Mouse (Mus musculus): ENCODE measurements around the gene Ptgdr2.

The Ptgdr2 gene

DNA sequence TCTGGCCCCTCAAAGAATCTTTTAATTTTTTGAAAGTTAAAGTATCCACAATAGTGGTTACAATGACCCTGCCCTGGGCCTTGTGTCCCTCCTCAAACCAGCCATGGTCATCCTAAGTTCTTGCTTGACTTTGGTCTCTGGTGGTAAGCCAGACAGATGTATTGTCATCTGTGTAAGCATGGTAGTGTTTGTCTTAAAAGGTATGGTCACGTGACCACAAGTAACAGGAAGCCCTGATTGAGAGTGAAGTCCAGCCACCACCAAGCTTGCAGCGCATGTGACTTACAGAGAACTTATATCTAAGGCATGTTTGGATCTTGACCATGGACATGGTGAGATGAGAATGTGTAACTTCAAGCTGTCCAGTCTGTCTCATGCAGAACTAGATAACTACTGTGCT is 38.2 kb downstream of the Ptgdr2 start:
- in situ Hi-C loops (cut with MboI, MseI): no loop called here

DNA sequence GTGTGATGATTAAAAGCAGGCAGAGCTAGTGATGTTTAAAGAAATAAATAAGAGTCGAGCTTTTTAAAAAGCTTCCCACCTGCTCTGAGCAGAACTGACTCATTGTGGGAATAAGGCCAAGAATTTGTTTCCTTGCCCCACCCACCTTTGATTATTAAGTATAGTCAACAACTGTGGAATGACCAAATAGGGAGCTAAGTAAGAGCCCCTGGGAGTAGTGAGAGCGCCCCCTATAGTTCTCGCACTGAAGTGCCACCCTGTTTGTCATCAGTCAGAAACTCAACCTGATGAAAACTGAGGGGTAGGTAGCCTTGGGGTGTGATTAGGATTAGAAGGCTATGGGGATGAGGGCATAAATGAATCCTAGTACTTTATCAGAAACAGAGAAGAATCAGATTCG is 39.4 kb downstream of the Ptgdr2 start:
- in situ Hi-C loops (cut with MboI, MseI): no loop called here

DNA sequence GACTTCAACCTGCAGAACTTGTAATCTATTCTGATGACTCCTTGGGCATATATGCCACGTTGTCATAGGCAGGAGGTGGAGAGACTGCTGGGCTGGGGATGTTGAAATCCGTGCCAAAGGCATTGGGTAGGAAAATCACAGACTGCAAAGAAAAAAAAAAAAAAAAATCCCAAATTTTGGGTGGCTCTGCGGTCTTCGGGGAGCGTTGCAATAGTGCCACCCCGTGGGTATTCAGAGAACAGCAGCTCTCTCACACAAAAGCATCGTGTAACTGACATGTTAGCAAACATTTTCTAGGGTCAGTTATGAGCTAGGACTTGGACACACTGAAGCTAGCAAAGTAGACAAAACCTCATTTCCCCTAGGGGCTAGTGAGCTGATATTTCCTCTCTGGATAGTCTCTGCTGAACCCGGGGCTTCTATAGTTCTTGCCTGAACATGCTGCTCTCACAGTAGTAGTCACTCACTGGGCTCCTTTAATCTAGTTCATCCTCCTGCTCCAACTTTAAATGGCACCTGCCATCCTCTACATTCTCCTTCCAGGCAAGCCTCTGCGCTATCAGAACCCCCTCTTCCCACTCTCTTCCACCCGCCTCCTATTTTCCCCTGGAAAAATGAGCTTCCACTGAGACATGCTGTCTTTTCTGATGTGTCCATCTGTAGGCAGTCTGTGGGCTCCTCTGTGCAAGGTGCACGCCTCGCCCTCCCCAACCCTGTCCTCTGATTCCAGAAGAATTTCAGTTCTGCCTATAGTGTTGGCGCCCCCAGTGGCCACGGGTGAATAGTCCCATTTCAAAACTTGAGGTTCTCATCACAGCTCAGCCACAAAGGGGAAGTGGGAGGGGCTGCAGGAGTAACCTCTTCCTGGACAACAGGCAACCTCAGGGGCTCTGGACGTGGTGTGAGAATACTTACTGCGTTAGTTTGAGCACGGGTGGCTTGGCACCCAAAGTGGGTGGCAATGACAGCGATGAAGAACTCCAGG is 42.5 kb downstream of the Ptgdr2 start:
- in situ Hi-C loops (cut with MboI, MseI): no loop called here

DNA sequence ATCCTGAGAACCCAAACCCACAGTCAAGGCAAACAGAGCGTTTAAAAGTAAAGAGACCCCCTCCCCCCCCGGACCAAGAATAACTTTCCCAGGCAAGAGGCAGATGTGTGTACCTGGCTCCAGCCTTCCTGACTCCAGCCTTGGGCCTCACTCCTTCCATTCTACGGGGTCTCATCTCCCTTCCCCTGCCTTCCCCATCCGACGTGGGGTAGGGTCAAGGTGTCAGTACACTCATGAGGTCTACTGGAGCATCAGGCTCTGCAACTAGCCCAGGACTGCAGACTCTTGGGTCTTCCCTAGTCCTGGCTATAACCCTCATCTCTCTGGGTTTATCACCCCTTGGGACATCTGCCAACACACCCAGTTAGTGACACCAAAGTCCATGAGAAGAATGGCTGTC is 43.2 kb downstream of the Ptgdr2 start:
- in situ Hi-C loops (cut with MboI, MseI): no loop called here

DNA sequence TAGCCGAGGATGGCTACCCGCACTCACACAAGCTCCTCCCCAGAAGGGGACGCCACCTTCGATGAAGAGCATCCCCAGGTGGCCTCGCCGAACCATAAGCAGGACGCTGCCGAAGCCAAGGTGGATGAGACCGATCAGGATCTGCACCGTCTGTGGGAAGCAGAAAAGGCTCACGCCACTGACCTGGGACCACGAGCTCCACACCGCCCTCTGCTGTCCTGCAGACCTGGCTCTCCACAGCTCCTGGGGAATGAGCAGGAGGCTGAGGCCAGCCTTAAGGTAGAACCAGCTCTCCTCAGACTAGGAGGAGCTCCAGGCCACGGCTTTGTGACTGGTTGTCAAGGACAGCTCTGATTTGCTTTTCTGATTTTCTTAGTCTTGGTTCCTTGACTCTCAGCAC is 46.2 kb downstream of the Ptgdr2 start:
- in situ Hi-C loops (cut with MboI, MseI): no loop called here

DNA sequence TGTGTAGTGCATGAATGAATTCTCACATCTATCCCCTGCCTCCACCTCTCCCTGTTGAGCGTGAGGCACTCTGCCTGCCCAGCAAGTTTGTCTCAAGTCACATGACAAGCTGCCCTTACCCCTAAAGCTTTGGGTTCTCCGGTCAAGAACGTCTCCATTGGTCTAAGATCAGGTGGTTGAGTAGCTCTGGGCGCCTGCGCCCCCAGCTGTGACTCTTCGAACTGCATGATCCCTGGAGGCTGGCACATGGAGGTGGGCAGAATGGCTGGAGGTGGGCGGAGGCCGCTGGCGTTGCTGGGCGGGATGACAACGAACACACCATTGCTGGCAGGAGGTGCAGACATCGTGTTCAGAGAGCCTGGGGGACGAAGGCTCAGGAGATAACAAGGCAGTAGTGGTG is 47.6 kb downstream of the Ptgdr2 start:
- in situ Hi-C loops (cut with MboI, MseI): no loop called here

DNA sequence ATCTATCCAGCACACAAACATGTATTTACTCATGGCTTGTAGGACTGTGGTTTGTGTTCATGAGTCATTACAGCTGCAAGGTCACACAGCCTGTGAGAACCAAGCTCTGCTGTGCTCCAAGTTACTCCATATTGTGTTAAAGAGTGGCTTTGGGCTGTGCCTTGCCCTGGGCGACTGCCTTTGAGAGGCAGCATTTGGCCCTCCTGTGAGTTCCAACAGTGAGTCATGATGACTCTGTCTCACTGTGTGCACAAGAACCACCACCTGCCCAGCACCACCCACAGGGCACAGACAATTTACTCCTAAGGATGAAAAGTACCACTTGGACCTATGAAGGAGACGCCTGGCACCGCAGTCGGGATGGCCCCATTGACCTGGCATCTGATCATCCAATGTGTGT is 48.9 kb downstream of the Ptgdr2 start:
- in situ Hi-C loops (cut with MboI, MseI): no loop called here

DNA sequence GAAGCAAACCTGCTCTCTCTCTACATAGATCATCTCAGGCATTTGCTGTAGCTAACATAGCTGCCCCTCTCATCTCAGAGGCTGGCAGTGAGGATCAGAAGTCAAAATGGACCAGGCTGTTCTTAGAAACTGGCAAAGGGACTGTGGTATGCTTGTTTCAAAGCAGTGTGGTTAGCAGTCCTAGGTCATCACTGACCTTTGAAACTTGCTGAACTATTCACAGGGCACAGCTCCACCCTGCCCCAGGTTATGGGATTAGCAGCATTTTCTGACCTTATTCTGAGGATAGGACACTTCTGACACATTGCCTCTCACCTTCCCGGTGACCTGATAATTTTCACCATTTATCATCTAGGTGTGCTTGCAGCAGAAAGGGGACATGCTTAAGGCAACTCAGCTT is 51.6 kb downstream of the Ptgdr2 start:
- in situ Hi-C loops (cut with MboI, MseI): no loop called here

DNA sequence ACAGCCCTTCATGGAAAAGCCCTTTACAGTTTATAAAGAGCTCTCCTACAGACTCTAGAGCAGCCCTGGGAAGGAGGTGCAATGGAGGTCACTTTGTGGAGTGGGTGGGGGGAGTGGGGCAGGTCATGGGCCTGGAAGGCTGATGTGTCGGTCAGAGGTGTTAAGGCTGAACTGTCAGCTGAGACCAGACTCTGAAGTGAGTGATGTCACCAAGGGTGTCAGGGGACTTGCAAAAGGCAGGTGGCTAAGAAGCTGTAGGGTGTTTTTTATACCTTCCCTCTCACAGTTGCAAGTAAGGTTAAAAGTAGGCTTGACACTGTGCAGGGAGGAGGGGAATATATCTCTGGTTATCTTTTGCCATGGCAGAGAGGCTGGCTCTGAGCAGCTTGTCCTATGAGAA is 53.8 kb downstream of the Ptgdr2 start:
- in situ Hi-C loops (cut with MboI, MseI): no loop called here

DNA sequence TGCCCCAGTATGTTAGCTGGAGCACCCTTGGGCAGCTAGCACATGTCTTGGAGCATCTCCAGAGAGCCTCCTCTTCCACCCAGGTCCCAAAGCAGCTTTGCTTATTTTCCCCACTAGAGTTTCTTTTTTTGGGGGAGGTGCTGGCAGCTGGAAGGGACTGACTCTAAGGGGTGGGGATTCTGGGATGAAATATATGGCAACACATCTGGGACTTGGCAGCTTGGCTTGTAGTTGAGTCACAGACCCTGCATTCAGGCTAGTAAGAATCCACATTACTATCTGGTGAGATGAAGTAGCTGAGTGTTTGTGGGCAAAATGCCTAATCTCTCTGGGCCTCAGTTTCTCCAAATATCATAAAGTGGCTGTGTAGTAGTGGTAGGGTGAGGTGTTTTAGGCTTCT is 55.0 kb downstream of the Ptgdr2 start:
- in situ Hi-C loops (cut with MboI, MseI): no loop called here

All from T-helper 2 cell (primary cell).